Mouse (Mus musculus): ENCODE results near the gene Cxcr5. TPM values are rescaled to one million over a fixed set of nuclear protein-coding genes. Genes with fewer than 3 reads are reported as not detected.

The Cxcr5 gene
- polyA plus RNA-seq, 1 experiment from 2014 or later: 0.05 TPM

GRCm38 (mm10) chr9:44488855-44489381 lies 72.8 kb downstream of the Cxcr5 start:
- WGBS: 3% methylated on average over 5 of the region's 5 CpGs
- ATAC-seq (replicated peaks; ENCODE audit: insufficient number of reproducible peaks, insufficient read depth, low FRiP score, low read depth): peak; percentile 32

GRCm38 (mm10) chr9:44488416-44488815 lies 73.3 kb downstream of the Cxcr5 start:
- Histone ChIP-seq H3K27ac (peak overlapping the region; percentile 93), H3K4me2 (peak overlapping the region; percentile 85), H3K4me1 (replicated peaks) (peaks cover 95% of the 10 kb centered on the region), H3K9ac (peak overlapping the region; percentile 97), H3K9me3 (replicated peaks) (no peaks in the 10 kb centered on the region), H3K36me3 (0 out of 2 replicates have a peak, but pooled peaks cover 4% of the 10 kb centered on the region), H3K4me3 (peak overlapping the region; percentile 87), H3K27me3 (no peaks in the 10 kb centered on the region)
- 12% methylated on average over 8 of the region's 8 CpGs for WGBS
- ATAC-seq (replicated peaks; ENCODE audit: insufficient number of reproducible peaks, insufficient read depth, low FRiP score, low read depth): no peak

More at GRCm38 (mm10) chr9:44488855-44489381, 72.8 kb downstream of the Cxcr5 start:
- Histone ChIP-seq H3K4me1 (replicated peaks) (peaks cover 100% of the 10 kb centered on the region), H3K27ac (peak overlapping the region; percentile 93), H3K27me3 (no peaks in the 10 kb centered on the region), H3K9ac (peak overlapping the region; percentile 56), H3K4me2 (peak overlapping the region; percentile 85), H3K36me3 (0 out of 2 replicates have a peak, but pooled peaks cover 4% of the 10 kb centered on the region), H3K9me3 (replicated peaks) (no peaks in the 10 kb centered on the region), H3K4me3 (peak overlapping the region; percentile 87)

- 8% methylated on average over 7 of the region's 7 CpGs for WGBS
- peak; percentile 74 for ATAC-seq (replicated peaks; ENCODE audit: insufficient number of reproducible peaks, insufficient read depth, low FRiP score, low read depth)
These were observed 74.2 kb downstream of the Cxcr5 start for GRCm38 (mm10) chr9:44487441-44487840.

GRCm38 (mm10) chr9:44486741-44487421 lies 74.8 kb downstream of the Cxcr5 start:
- Histone ChIP-seq H3K9ac (peak overlapping the region; percentile 97), H3K4me2 (peak overlapping the region; percentile 85), H3K27ac (peak overlapping the region; percentile 93), H3K27me3 (no peaks in the 10 kb centered on the region), H3K4me1 (replicated peaks) (peaks cover 83% of the 10 kb centered on the region), H3K4me3 (peak overlapping the region; percentile 87), H3K36me3 (0 out of 2 replicates have a peak, but pooled peaks cover 4% of the 10 kb centered on the region), H3K9me3 (replicated peaks) (no peaks in the 10 kb centered on the region)
- WGBS: 17% methylated on average over 15 of the region's 15 CpGs
- no peak for ATAC-seq (replicated peaks; ENCODE audit: insufficient number of reproducible peaks, insufficient read depth, low FRiP score, low read depth)

More at GRCm38 (mm10) chr9:44487441-44487840, 74.2 kb downstream of the Cxcr5 start:
- peak overlapping the region; percentile 85 for H3K4me2 ChIP-seq
- H3K4me3 ChIP-seq: peak overlapping the region; percentile 87
- peak overlapping the region; percentile 97 for H3K9ac ChIP-seq
- H3K27me3 ChIP-seq: no peaks in the 10 kb centered on the region
- H3K36me3 ChIP-seq: 0 out of 2 replicates have a peak, but pooled peaks cover 4% of the 10 kb centered on the region
- peak overlapping the region; percentile 93 for H3K27ac ChIP-seq
- peaks cover 86% of the 10 kb centered on the region for H3K4me1 ChIP-seq (replicated peaks)
- H3K9me3 ChIP-seq (replicated peaks): no peaks in the 10 kb centered on the region

GRCm38 (mm10) chr9:44486335-44486734 lies 75.3 kb downstream of the Cxcr5 start:
- Histone ChIP-seq H3K27me3 (no peaks in the 10 kb centered on the region), H3K4me1 (replicated peaks) (peaks cover 77% of the 10 kb centered on the region), H3K4me3 (peak overlapping the region; percentile 87), H3K9ac (peak overlapping the region; percentile 97), H3K27ac (peak overlapping the region; percentile 93), H3K4me2 (peak overlapping the region; percentile 85), H3K9me3 (replicated peaks) (no peaks in the 10 kb centered on the region), H3K36me3 (0 out of 2 replicates have a peak, but pooled peaks cover under 1% of the 10 kb centered on the region)
- WGBS: 6% methylated on average over 3 of the region's 3 CpGs
- no peak for ATAC-seq (replicated peaks; ENCODE audit: insufficient number of reproducible peaks, insufficient read depth, low FRiP score, low read depth)

GRCm38 (mm10) chr9:44485516-44486161 lies 76.0 kb downstream of the Cxcr5 start:
- H3K36me3 ChIP-seq: no peaks in the 10 kb centered on the region
- H3K9me3 ChIP-seq (replicated peaks): no peaks in the 10 kb centered on the region
- ATAC-seq (replicated peaks; ENCODE audit: insufficient number of reproducible peaks, insufficient read depth, low FRiP score, low read depth): no peak
- no peaks in the 10 kb centered on the region for H3K27me3 ChIP-seq
- H3K27ac ChIP-seq: peak overlapping the region; percentile 93
- peak overlapping the region; percentile 87 for H3K4me3 ChIP-seq
- 29% methylated on average over 14 of the region's 14 CpGs for WGBS
- H3K9ac ChIP-seq: peak overlapping the region; percentile 97
- H3K4me2 ChIP-seq: peak overlapping the region; percentile 85
- H3K4me1 ChIP-seq (replicated peaks): peaks cover 70% of the 10 kb centered on the region

GRCm38 (mm10) chr9:44485105-44485515 lies 76.6 kb downstream of the Cxcr5 start:
- no peaks in the 10 kb centered on the region for H3K27me3 ChIP-seq
- ATAC-seq (replicated peaks; ENCODE audit: insufficient number of reproducible peaks, insufficient read depth, low FRiP score, low read depth): no peak
- no peaks in the 10 kb centered on the region for H3K36me3 ChIP-seq
- H3K4me1 ChIP-seq (replicated peaks): peaks cover 70% of the 10 kb centered on the region
- H3K4me3 ChIP-seq: peak overlapping the region; percentile 87
- peak overlapping the region; percentile 97 for H3K9ac ChIP-seq
- WGBS: 35% methylated on average over 6 of the region's 6 CpGs
- H3K27ac ChIP-seq: peak overlapping the region; percentile 93
- H3K9me3 ChIP-seq (replicated peaks): no peaks in the 10 kb centered on the region
- H3K4me2 ChIP-seq: peak overlapping the region; percentile 85

GRCm38 (mm10) chr9:44484311-44485104 lies 77.2 kb downstream of the Cxcr5 start:
- peak overlapping the region; percentile 97 for H3K9ac ChIP-seq
- H3K4me1 ChIP-seq (replicated peaks): peaks cover 70% of the 10 kb centered on the region
- peak overlapping the region; percentile 85 for H3K4me2 ChIP-seq
- peak overlapping the region; percentile 87 for H3K4me3 ChIP-seq
- H3K36me3 ChIP-seq: no peaks in the 10 kb centered on the region
- ATAC-seq (replicated peaks; ENCODE audit: insufficient number of reproducible peaks, insufficient read depth, low FRiP score, low read depth): no peak
- no peaks in the 10 kb centered on the region for H3K27me3 ChIP-seq
- 14% methylated on average over 7 of the region's 7 CpGs for WGBS
- H3K27ac ChIP-seq: peak overlapping the region; percentile 93
- H3K9me3 ChIP-seq (replicated peaks): no peaks in the 10 kb centered on the region

GRCm38 (mm10) chr9:44483510-44484044 lies 78.1 kb downstream of the Cxcr5 start:
- H3K9ac ChIP-seq: peak overlapping the region; percentile 97
- peak overlapping the region; percentile 93 for H3K27ac ChIP-seq
- 0% methylated on average over 12 of the region's 12 CpGs for WGBS
- H3K9me3 ChIP-seq (replicated peaks): no peaks in the 10 kb centered on the region
- peak; percentile 4 for ATAC-seq (replicated peaks; ENCODE audit: insufficient number of reproducible peaks, insufficient read depth, low FRiP score, low read depth)
- peak overlapping the region; percentile 85 for H3K4me2 ChIP-seq
- H3K36me3 ChIP-seq: no peaks in the 10 kb centered on the region
- peaks cover 61% of the 10 kb centered on the region for H3K4me1 ChIP-seq (replicated peaks)
- H3K4me3 ChIP-seq: peak overlapping the region; percentile 87
- H3K27me3 ChIP-seq: no peaks in the 10 kb centered on the region

GRCm38 (mm10) chr9:44483041-44483509 lies 78.6 kb downstream of the Cxcr5 start:
- H3K9me3 ChIP-seq (replicated peaks): no peaks in the 10 kb centered on the region
- peak overlapping the region; percentile 97 for H3K9ac ChIP-seq
- H3K4me1 ChIP-seq (replicated peaks): peaks cover 58% of the 10 kb centered on the region
- ATAC-seq (replicated peaks; ENCODE audit: insufficient number of reproducible peaks, insufficient read depth, low FRiP score, low read depth): no peak
- H3K36me3 ChIP-seq: no peaks in the 10 kb centered on the region
- no peaks in the 10 kb centered on the region for H3K27me3 ChIP-seq
- peak overlapping the region; percentile 85 for H3K4me2 ChIP-seq
- 1% methylated on average over 39 of the region's 39 CpGs for WGBS
- H3K27ac ChIP-seq: peak overlapping the region; percentile 93
- peak overlapping the region; percentile 87 for H3K4me3 ChIP-seq
